Mouse (Mus musculus): ENCODE results near the gene Kif3a. TPM values are rescaled to one million over a fixed set of nuclear protein-coding genes. Genes with fewer than 3 reads are reported as not detected.

Gene Kif3a
- polyA plus RNA-seq, 1 experiment = 0.89 TPM

DNA sequence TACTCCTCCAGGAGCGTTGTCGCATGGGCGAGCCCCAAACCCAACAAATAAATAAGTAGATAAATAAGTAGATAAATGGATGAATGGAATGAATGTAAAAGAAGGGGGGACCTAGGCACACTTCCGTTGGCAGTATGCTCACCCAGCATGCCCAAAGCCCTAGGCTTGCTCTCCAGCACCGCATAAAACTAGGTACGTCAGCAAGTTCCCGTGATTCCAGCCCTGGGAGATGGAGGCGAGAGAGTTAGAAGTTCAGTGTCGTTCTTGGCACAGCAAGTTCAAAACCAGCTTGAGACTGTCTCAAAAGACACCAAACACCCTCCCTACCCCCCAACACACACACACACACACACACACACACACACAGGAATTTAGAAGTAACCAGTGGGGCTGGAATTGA is 37.2 kb upstream of the Kif3a start:
- Histone ChIP-seq H3K27me3 (ENCODE audit: control insufficient read depth, insufficient read depth, low read length) (no peaks in the 10 kb centered on the region), H3K27ac (ENCODE audit: insufficient read depth, low read depth, low read length) (no peak overlapping the region), H3K36me3 (ENCODE audit: control insufficient read depth, insufficient read depth, low read length) (peaks cover 16% of the 10 kb centered on the region), H3K4me1 (ENCODE audit: control insufficient read depth, insufficient read depth, insufficient read length, low read length) (no peaks in the 10 kb centered on the region), H3K4me3 (ENCODE audit: low read depth, low read length) (no peak overlapping the region)
- WGBS = 90% methylated on average over 9 of the region's 9 CpGs
- TF ChIP-seq POLR2A (IDR thresholded peaks at IDR 0.05; ENCODE audit: low read depth, low read length) (no peak), CTCF (IDR thresholded peaks at IDR 0.05; ENCODE audit: extremely low read depth, insufficient read length, insufficient replicate concordance, low read depth, low read length) (no peak)

- Histone ChIP-seq H3K4me3 (ENCODE audit: low read depth, low read length) (no peak overlapping the region), H3K36me3 (ENCODE audit: control insufficient read depth, insufficient read depth, low read length) (peaks cover 24% of the 10 kb centered on the region), H3K4me1 (ENCODE audit: control insufficient read depth, insufficient read depth, insufficient read length, low read length) (no peaks in the 10 kb centered on the region), H3K27ac (ENCODE audit: insufficient read depth, low read depth, low read length) (no peak overlapping the region), H3K27me3 (ENCODE audit: control insufficient read depth, insufficient read depth, low read length) (no peaks in the 10 kb centered on the region)
- WGBS = 94% methylated on average over 10 of the region's 10 CpGs
- TF ChIP-seq POLR2A (IDR thresholded peaks at IDR 0.05; ENCODE audit: low read depth, low read length) (no peak), CTCF (IDR thresholded peaks at IDR 0.05; ENCODE audit: extremely low read depth, insufficient read length, insufficient replicate concordance, low read depth, low read length) (no peak)
These were observed 35.5 kb upstream of the Kif3a start for GRCm38 (mm10) chr11:53531578-53532230.

- TF ChIP-seq POLR2A (IDR thresholded peaks at IDR 0.05; ENCODE audit: low read depth, low read length) = no peak
- no peak for TF ChIP-seq CTCF (IDR thresholded peaks at IDR 0.05; ENCODE audit: extremely low read depth, insufficient read length, insufficient replicate concordance, low read depth, low read length)
- H3K36me3 ChIP-seq (ENCODE audit: control insufficient read depth, insufficient read depth, low read length) = peaks cover 27% of the 10 kb centered on the region
These were observed 35.0 kb upstream of the Kif3a start for GRCm38 (mm10) chr11:53532231-53532620.

GRCm38 (mm10) chr11:53539002-53539491 is 28.1 kb upstream of the Kif3a start:
- WGBS = 87% methylated on average over 15 of the region's 15 CpGs
- no peak overlapping the region for H3K27ac ChIP-seq (ENCODE audit: insufficient read depth, low read depth, low read length)
- H3K4me3 ChIP-seq (ENCODE audit: low read depth, low read length) = no peak overlapping the region
- TF ChIP-seq POLR2A (IDR thresholded peaks at IDR 0.05; ENCODE audit: low read depth, low read length) (no peak), CTCF (IDR thresholded peaks at IDR 0.05; ENCODE audit: extremely low read depth, insufficient read length, insufficient replicate concordance, low read depth, low read length) (no peak)
- H3K27me3 ChIP-seq (ENCODE audit: control insufficient read depth, insufficient read depth, low read length) = no peaks in the 10 kb centered on the region
- no peaks in the 10 kb centered on the region for H3K4me1 ChIP-seq (ENCODE audit: control insufficient read depth, insufficient read depth, insufficient read length, low read length)
- H3K36me3 ChIP-seq (ENCODE audit: control insufficient read depth, insufficient read depth, low read length) = peaks cover 34% of the 10 kb centered on the region

More at GRCm38 (mm10) chr11:53532231-53532620, 35.0 kb upstream of the Kif3a start:
- no peak overlapping the region for H3K27ac ChIP-seq (ENCODE audit: insufficient read depth, low read depth, low read length)
- no peaks in the 10 kb centered on the region for H3K27me3 ChIP-seq (ENCODE audit: control insufficient read depth, insufficient read depth, low read length)
- 94% methylated on average over 1 of the region's 1 CpGs for WGBS
- no peaks in the 10 kb centered on the region for H3K4me1 ChIP-seq (ENCODE audit: control insufficient read depth, insufficient read depth, insufficient read length, low read length)
- H3K4me3 ChIP-seq (ENCODE audit: low read depth, low read length) = no peak overlapping the region

GRCm38 (mm10) chr11:53540394-53540793 is 26.8 kb upstream of the Kif3a start:
- no peaks in the 10 kb centered on the region for H3K4me1 ChIP-seq (ENCODE audit: control insufficient read depth, insufficient read depth, insufficient read length, low read length)
- no peak for TF ChIP-seq POLR2A (IDR thresholded peaks at IDR 0.05; ENCODE audit: low read depth, low read length)
- no peak for TF ChIP-seq CTCF (IDR thresholded peaks at IDR 0.05; ENCODE audit: extremely low read depth, insufficient read length, insufficient replicate concordance, low read depth, low read length)
- H3K27me3 ChIP-seq (ENCODE audit: control insufficient read depth, insufficient read depth, low read length) = no peaks in the 10 kb centered on the region
- H3K36me3 ChIP-seq (ENCODE audit: control insufficient read depth, insufficient read depth, low read length) = peaks cover 22% of the 10 kb centered on the region
- H3K27ac ChIP-seq (ENCODE audit: insufficient read depth, low read depth, low read length) = no peak overlapping the region
- H3K4me3 ChIP-seq (ENCODE audit: low read depth, low read length) = no peak overlapping the region
- WGBS = 93% methylated on average over 3 of the region's 3 CpGs

DNA sequence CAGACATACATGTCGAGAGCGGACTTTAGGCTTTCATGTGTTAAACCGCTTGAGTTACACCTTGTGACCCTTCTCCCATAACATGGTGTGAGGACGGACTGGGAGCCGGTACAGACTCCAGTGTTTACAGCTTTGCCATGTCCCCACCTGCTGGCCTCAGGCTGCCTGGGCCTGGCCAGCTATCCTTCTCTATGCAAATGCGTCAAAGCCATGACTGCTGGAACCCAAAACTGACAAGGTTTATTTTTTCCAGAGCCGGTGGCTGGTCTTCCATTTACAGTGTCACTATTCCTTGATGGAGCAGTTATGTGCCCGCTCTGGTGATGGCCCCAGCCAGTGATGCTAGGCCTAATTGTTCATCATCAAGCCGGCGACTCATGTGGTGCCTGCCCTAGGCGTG is 26.0 kb upstream of the Kif3a start:
- Histone ChIP-seq H3K27me3 (ENCODE audit: control insufficient read depth, insufficient read depth, low read length) (no peaks in the 10 kb centered on the region), H3K4me3 (ENCODE audit: low read depth, low read length) (no peak overlapping the region), H3K36me3 (ENCODE audit: control insufficient read depth, insufficient read depth, low read length) (peaks cover 19% of the 10 kb centered on the region), H3K4me1 (ENCODE audit: control insufficient read depth, insufficient read depth, insufficient read length, low read length) (no peaks in the 10 kb centered on the region), H3K27ac (ENCODE audit: insufficient read depth, low read depth, low read length) (no peak overlapping the region)
- no peak for TF ChIP-seq CTCF (IDR thresholded peaks at IDR 0.05; ENCODE audit: extremely low read depth, insufficient read length, insufficient replicate concordance, low read depth, low read length)
- no peak for TF ChIP-seq POLR2A (IDR thresholded peaks at IDR 0.05; ENCODE audit: low read depth, low read length)
- WGBS = 86% methylated on average over 11 of the region's 11 CpGs

GRCm38 (mm10) chr11:53543021-53543420 is 24.2 kb upstream of the Kif3a start:
- no peak overlapping the region for H3K4me3 ChIP-seq (ENCODE audit: low read depth, low read length)
- no peak overlapping the region for H3K27ac ChIP-seq (ENCODE audit: insufficient read depth, low read depth, low read length)
- TF ChIP-seq POLR2A (IDR thresholded peaks at IDR 0.05; ENCODE audit: low read depth, low read length) = no peak
- TF ChIP-seq CTCF (IDR thresholded peaks at IDR 0.05; ENCODE audit: extremely low read depth, insufficient read length, insufficient replicate concordance, low read depth, low read length) = no peak
- H3K4me1 ChIP-seq (ENCODE audit: control insufficient read depth, insufficient read depth, insufficient read length, low read length) = no peaks in the 10 kb centered on the region
- H3K27me3 ChIP-seq (ENCODE audit: control insufficient read depth, insufficient read depth, low read length) = no peaks in the 10 kb centered on the region
- H3K36me3 ChIP-seq (ENCODE audit: control insufficient read depth, insufficient read depth, low read length) = peaks cover 8% of the 10 kb centered on the region
- WGBS = 74% methylated on average over 7 of the region's 7 CpGs
